Mouse (Mus musculus): ENCODE results near the gene 1700029F12Rik. TPM values are rescaled to one million over a fixed set of nuclear protein-coding genes. Genes with fewer than 3 reads are reported as not detected.

Gene 1700029F12Rik
- polyA plus RNA-seq, 1 experiment from 2014 or later = not detected

DNA sequence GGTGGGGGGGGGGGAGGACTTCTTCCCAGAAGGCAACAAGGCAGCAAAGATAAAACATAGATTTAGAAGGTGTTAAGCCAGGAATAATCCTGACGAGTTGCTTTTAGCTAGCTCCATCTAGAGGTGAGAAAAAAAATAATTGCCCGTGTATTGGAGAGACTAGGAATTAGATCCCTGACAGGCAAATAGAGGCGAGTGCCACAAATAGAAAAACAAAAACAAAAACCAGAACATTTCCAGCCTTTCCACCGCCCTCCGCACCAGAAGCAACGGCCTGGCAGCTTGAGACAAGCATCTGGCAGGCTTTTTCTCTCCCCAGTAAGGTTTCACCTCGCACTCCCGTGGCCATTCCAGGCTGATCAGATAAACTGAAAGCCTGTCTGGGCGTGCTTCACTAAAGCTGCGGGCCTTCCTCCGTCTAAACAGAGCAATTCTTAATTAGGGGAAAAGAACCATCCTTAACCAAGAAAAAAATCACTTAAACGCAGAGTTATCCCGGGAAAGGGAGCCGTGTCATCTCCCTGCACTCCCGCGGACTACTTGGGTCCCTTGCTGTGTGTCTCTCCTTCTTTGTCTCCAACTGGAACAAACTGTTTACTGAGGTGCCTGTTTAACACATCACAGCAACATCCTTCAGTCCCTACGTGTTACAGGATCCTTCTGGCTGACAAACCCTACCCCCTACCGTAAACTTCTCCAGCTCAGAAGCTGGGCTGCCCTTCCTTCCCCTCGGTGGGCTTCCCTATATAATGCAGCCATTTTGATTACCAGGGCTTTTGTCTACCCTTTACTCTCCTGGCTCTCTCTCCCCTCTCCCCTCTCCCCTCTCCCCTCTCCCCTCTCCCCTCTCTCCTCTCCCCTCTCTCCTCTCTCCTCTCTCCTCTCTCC lies 25.7 kb downstream of the 1700029F12Rik start:
- WGBS = 3% methylated on average over 19 of the region's 19 CpGs
- Histone ChIP-seq H3K4me2 (replicated peaks; ENCODE audit: low read depth, low read length) (peak overlapping the region; percentile 59), H3K4me1 (replicated peaks; ENCODE audit: control insufficient read depth, insufficient read depth, low read length) (no peaks in the 10 kb centered on the region), H3K9me3 (ENCODE audit: control insufficient read depth, low read length) (no peaks in the 10 kb centered on the region), H3K27ac (ENCODE audit: low read depth, low read length) (0 out of 2 replicates have a peak overlapping the region, but pooled peaks have one; percentile 2), H3K4me3 (ENCODE audit: low read depth, low read length) (peak overlapping the region; percentile 33), H3K36me3 (ENCODE audit: control insufficient read depth, insufficient read depth, low read length) (no peaks in the 10 kb centered on the region), H3K9ac (ENCODE audit: low read depth, low read length) (peak overlapping the region; percentile 63), H3K27me3 (ENCODE audit: control insufficient read depth, insufficient read depth, low read length) (no peaks in the 10 kb centered on the region)
- DNase-seq (ENCODE audit: low spot score) (peak; percentile 71), ATAC-seq (ENCODE audit: low FRiP score) (peak; percentile 73)

DNA sequence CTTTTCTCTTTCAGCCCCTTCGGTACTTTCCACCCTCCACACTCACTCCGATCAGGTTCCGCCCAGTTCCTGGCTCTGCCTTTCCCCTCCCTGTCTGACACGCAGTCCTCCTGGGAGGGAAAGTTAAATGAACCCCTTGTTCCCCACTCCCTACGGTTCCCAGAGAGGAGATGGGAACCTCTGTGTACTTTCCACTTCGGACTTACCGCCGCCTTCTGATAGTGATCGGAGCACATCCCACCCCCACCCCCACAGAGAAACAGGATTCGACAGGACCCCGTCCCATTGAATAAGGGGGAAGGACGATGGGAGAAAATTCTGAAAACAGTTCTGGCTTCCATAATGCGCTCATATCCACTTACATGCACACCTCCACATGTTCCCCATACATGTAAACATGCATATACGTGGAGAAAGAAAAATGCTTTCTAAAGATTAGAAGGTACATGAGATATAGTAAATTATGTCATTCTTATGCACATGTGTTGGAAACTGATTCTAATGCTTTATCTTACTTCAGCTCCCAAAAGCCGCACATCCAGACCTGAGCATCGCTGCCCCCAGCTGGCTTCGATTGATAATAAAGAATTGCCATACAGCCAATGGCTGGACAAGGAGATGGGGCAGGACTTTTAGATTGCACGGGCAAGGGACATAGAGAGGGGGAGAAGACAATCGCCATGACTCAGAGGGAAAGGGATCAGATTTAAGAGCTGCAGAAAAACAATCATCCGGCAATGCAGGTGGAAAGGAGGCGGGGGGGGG lies 26.5 kb downstream of the 1700029F12Rik start:
- Histone ChIP-seq H3K4me3 (ENCODE audit: low read depth, low read length) (peak overlapping the region; percentile 33), H3K4me2 (replicated peaks; ENCODE audit: low read depth, low read length) (peak overlapping the region; percentile 59), H3K36me3 (ENCODE audit: control insufficient read depth, insufficient read depth, low read length) (no peaks in the 10 kb centered on the region), H3K27ac (ENCODE audit: low read depth, low read length) (no peak overlapping the region), H3K4me1 (replicated peaks; ENCODE audit: control insufficient read depth, insufficient read depth, low read length) (no peaks in the 10 kb centered on the region), H3K9ac (ENCODE audit: low read depth, low read length) (peak overlapping the region; percentile 46; the same call in 1 of the 2 replicates), H3K27me3 (ENCODE audit: control insufficient read depth, insufficient read depth, low read length) (no peaks in the 10 kb centered on the region), H3K9me3 (ENCODE audit: control insufficient read depth, low read length) (no peaks in the 10 kb centered on the region)
- peak; percentile 66 for DNase-seq (ENCODE audit: low spot score)
- peak; percentile 88 for ATAC-seq (ENCODE audit: low FRiP score)
- WGBS = 1% methylated on average over 18 of the region's 21 CpGs

DNA sequence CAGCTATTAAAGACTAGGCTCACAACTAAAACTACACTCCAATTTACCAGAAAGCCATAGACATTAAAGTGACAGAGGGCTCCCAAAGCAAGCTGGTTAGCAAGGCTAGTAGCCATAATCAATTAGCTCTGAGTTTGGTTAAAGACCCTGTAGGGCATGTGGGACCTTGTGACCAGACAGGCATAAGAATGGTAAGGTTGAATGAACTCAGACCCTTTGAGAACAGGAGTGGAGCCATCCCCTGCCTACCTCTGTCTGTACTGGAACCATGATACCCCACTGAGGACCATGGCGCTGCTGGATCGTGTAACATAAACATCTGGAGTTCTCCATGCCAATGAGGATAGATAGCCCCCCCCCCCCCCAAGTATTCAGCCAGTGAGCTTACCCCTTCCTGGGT lies 27.4 kb downstream of the 1700029F12Rik start:
- Histone ChIP-seq H3K9ac (ENCODE audit: low read depth, low read length) (no peak overlapping the region), H3K9me3 (ENCODE audit: control insufficient read depth, low read length) (no peaks in the 10 kb centered on the region), H3K4me1 (replicated peaks; ENCODE audit: control insufficient read depth, insufficient read depth, low read length) (no peaks in the 10 kb centered on the region), H3K27ac (ENCODE audit: low read depth, low read length) (no peak overlapping the region), H3K4me3 (ENCODE audit: low read depth, low read length) (no peak overlapping the region), H3K27me3 (ENCODE audit: control insufficient read depth, insufficient read depth, low read length) (no peaks in the 10 kb centered on the region), H3K4me2 (replicated peaks; ENCODE audit: low read depth, low read length) (no peak overlapping the region), H3K36me3 (ENCODE audit: control insufficient read depth, insufficient read depth, low read length) (no peaks in the 10 kb centered on the region)
- ATAC-seq (ENCODE audit: low FRiP score) (no peak), DNase-seq (ENCODE audit: low spot score) (no peak)
- 33% methylated on average over 2 of the region's 2 CpGs for WGBS

DNA sequence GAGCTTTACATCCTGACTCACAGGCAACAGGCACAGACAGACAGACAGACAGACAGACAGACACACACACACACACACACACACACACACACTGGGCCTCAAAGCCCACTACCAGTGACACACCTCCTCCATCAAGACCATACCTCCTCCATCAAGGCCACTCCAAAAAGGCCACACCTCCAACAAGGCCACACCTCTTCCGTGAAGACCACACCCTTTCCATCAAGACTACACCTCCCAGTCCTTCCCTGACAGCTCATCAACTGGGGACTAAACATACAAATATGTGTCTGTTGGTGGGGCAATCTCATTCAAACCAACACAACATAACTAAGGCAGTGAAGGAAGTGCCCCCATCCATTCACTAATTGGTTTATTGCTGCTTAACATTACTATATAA lies 37.1 kb downstream of the 1700029F12Rik start:
- Histone ChIP-seq H3K36me3 (ENCODE audit: control insufficient read depth, insufficient read depth, low read length) (no peaks in the 10 kb centered on the region), H3K27ac (ENCODE audit: low read depth, low read length) (no peak overlapping the region), H3K4me1 (replicated peaks; ENCODE audit: control insufficient read depth, insufficient read depth, low read length) (no peaks in the 10 kb centered on the region), H3K4me3 (ENCODE audit: low read depth, low read length) (no peak overlapping the region), H3K27me3 (ENCODE audit: control insufficient read depth, insufficient read depth, low read length) (no peaks in the 10 kb centered on the region), H3K4me2 (replicated peaks; ENCODE audit: low read depth, low read length) (no peak overlapping the region), H3K9ac (ENCODE audit: low read depth, low read length) (no peak overlapping the region), H3K9me3 (ENCODE audit: control insufficient read depth, low read length) (no peaks in the 10 kb centered on the region)
- ATAC-seq (ENCODE audit: low FRiP score) (no peak), DNase-seq (ENCODE audit: low spot score) (no peak)
- 74% methylated on average over 1 of the region's 1 CpGs for WGBS

DNA sequence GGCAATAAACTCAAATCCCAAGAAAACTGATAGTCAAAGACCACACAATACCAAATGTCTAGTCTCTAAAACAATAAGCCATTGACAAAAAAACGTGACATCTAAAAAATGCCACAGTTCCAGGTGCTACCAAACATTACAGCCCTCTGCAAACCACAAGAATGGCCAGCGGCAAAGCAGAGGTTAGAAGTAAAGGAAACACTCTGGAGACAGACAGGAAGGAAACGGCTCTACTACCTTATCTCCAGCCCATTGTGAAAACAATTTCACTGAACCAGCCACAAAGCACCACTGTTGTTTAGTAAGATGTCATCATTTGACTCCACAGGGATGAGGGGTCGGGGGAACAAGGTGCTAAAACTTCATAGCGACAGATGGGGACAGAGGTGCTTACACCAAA lies 38.9 kb downstream of the 1700029F12Rik start:
- no peak for DNase-seq (ENCODE audit: low spot score)
- Histone ChIP-seq H3K9ac (ENCODE audit: low read depth, low read length) (no peak overlapping the region), H3K4me1 (replicated peaks; ENCODE audit: control insufficient read depth, insufficient read depth, low read length) (no peaks in the 10 kb centered on the region), H3K27me3 (ENCODE audit: control insufficient read depth, insufficient read depth, low read length) (no peaks in the 10 kb centered on the region), H3K36me3 (ENCODE audit: control insufficient read depth, insufficient read depth, low read length) (no peaks in the 10 kb centered on the region), H3K9me3 (ENCODE audit: control insufficient read depth, low read length) (no peaks in the 10 kb centered on the region), H3K4me3 (ENCODE audit: low read depth, low read length) (no peak overlapping the region), H3K27ac (ENCODE audit: low read depth, low read length) (no peak overlapping the region), H3K4me2 (replicated peaks; ENCODE audit: low read depth, low read length) (no peak overlapping the region)
- ATAC-seq (ENCODE audit: low FRiP score) = no peak
- WGBS = 80% methylated on average over 5 of the region's 5 CpGs

DNA sequence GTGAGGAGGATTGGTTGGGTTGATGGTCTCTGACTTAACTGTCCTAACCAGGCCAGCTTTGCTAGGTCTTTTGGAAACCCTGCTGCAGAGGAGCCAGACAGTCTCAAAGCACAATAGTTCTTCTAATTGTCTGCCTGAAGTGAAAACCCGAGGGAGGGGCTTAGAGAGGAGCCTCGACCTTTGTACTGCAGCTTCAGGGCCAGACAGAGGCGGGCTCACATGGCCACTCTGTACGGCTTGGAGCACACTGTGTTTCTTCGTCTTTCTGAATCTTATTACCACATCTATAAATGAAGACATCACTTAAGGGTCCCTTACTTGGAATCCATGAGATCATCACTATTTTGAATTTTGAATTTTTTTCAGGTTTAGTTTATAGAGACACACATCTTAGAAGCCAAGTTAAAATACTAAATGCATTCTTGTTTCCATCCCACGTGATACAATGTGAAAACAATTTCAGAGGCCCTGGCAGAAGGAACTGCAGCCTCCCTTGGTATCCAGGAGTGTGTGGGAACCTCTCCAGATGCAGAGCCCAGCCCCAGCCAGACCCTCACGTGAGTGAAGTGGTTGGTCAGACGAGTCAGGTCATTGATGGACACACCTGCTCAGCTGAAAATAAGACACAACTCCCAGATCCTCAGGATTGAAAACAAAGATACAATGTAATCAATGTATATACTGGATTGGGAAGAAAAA lies 40.7 kb downstream of the 1700029F12Rik start:
- Histone ChIP-seq H3K9ac (ENCODE audit: low read depth, low read length) (no peak overlapping the region), H3K27ac (ENCODE audit: low read depth, low read length) (no peak overlapping the region), H3K4me1 (replicated peaks; ENCODE audit: control insufficient read depth, insufficient read depth, low read length) (no peaks in the 10 kb centered on the region), H3K4me3 (ENCODE audit: low read depth, low read length) (no peak overlapping the region), H3K27me3 (ENCODE audit: control insufficient read depth, insufficient read depth, low read length) (no peaks in the 10 kb centered on the region), H3K9me3 (ENCODE audit: control insufficient read depth, low read length) (no peaks in the 10 kb centered on the region), H3K36me3 (ENCODE audit: control insufficient read depth, insufficient read depth, low read length) (no peaks in the 10 kb centered on the region), H3K4me2 (replicated peaks; ENCODE audit: low read depth, low read length) (no peak overlapping the region)
- DNase-seq (ENCODE audit: low spot score) (no peak), ATAC-seq (ENCODE audit: low FRiP score) (no peak)
- WGBS = 31% methylated on average over 8 of the region's 8 CpGs

DNA sequence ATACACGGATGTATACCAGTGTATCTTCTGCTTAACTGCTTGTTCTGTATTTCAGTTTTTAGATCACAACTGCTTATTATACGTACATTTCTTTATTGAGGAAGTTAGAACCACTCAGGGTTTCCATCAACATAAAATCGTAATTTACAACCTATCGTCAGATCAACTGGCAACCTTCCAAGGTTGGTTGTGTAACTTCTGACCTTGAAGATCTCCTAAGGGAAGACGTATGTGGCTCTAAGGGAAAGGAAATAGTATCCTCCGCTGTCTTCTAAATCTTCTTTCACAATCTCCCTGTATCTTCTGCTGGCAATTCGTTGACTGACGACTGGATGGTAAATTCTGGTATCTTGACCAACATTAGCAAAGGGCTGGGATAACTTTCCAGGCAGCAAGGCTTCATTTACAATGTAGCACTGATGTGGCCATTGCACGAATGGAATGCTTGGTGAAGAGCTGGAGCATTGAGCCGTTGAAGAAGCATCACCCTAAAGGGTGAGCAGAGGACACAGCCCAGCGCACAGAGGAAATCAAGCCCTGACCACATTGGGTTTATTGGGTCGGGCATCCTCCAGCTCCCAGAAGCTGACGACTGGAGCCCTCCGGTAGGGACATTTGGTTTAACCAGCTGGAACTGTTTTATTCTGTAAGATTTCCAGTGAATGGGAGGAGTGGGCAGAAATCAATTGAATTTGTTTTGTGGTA lies 43.4 kb downstream of the 1700029F12Rik start:
- ATAC-seq (ENCODE audit: low FRiP score) = no peak
- 85% methylated on average over 14 of the region's 14 CpGs for WGBS
- Histone ChIP-seq H3K27ac (ENCODE audit: low read depth, low read length) (no peak overlapping the region), H3K9me3 (ENCODE audit: control insufficient read depth, low read length) (no peaks in the 10 kb centered on the region), H3K36me3 (ENCODE audit: control insufficient read depth, insufficient read depth, low read length) (no peaks in the 10 kb centered on the region), H3K4me3 (ENCODE audit: low read depth, low read length) (no peak overlapping the region), H3K27me3 (ENCODE audit: control insufficient read depth, insufficient read depth, low read length) (no peaks in the 10 kb centered on the region), H3K4me1 (replicated peaks; ENCODE audit: control insufficient read depth, insufficient read depth, low read length) (no peaks in the 10 kb centered on the region), H3K4me2 (replicated peaks; ENCODE audit: low read depth, low read length) (no peak overlapping the region), H3K9ac (ENCODE audit: low read depth, low read length) (no peak overlapping the region)
- no peak for DNase-seq (ENCODE audit: low spot score)

DNA sequence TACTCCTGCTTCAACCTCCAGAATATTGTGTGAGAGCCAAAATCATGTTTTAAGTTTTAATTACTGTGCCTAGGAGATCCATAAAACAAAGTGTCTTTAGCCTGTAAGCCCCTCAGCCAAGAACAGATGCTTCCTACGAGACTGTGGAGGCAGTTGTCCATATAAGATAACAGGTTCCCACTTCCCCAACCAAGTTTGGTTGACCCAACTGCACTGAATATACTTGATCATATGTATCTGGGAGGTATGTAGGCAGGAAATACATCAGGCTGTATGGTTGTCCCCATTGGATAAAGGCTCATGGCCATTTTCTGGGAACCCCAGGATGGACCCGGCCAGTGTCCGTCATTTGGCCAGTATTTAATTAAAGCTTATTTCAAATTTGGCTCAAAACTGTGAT lies 44.1 kb downstream of the 1700029F12Rik start:
- Histone ChIP-seq H3K27ac (ENCODE audit: low read depth, low read length) (no peak overlapping the region), H3K9ac (ENCODE audit: low read depth, low read length) (no peak overlapping the region), H3K4me1 (replicated peaks; ENCODE audit: control insufficient read depth, insufficient read depth, low read length) (no peaks in the 10 kb centered on the region), H3K27me3 (ENCODE audit: control insufficient read depth, insufficient read depth, low read length) (no peaks in the 10 kb centered on the region), H3K36me3 (ENCODE audit: control insufficient read depth, insufficient read depth, low read length) (no peaks in the 10 kb centered on the region), H3K9me3 (ENCODE audit: control insufficient read depth, low read length) (no peaks in the 10 kb centered on the region), H3K4me3 (ENCODE audit: low read depth, low read length) (no peak overlapping the region), H3K4me2 (replicated peaks; ENCODE audit: low read depth, low read length) (no peak overlapping the region)
- DNase-seq (ENCODE audit: low spot score) = no peak
- ATAC-seq (ENCODE audit: low FRiP score) = no peak
- WGBS = 87% methylated on average over 3 of the region's 3 CpGs

Data from hindbrain, embryonic 11.5 days (tissue).